Mouse (Mus musculus): ENCODE measurements around the gene Casp7. TPM values are rescaled to one million over a fixed set of nuclear protein-coding genes. Genes with fewer than 3 reads are reported as not detected.

Gene Casp7
- total RNA-seq, 2 experiments from 2014 or later = 30.9 to 31.0 TPM

Other genes with a start within 250 kb of the Casp7 start
- gene Habp2, start 110.0 kb upstream of the Casp7 start, total RNA-seq (2014; fragmentation: Nextera tagmentation) = not detected in 2 replicates
- not detected in 2 replicates for gene Habp2, start 110.0 kb upstream of the Casp7 start, total RNA-seq (2017)
- 0.13 TPM in 1 of 2 replicates, not detected in the other for gene Nrap, start 7.1 kb upstream of the Casp7 start, total RNA-seq (2014; fragmentation: Nextera tagmentation)
- gene Nrap, start 7.1 kb upstream of the Casp7 start, total RNA-seq (2017) = 0.09 and 0.15 TPM in 2 replicates
- gene Plekhs1, start 64.5 kb downstream of the Casp7 start, total RNA-seq (2014; fragmentation: Nextera tagmentation) = 1.2 TPM in 1 of 2 replicates, not detected in the other
- 0.11 TPM in 1 of 2 replicates, not detected in the other for gene Plekhs1, start 64.5 kb downstream of the Casp7 start, total RNA-seq (2017)
- 27.8 and 52.0 TPM in 2 replicates for gene Dclre1a, start 151.1 kb downstream of the Casp7 start, total RNA-seq (2014; fragmentation: Nextera tagmentation)
- gene Dclre1a, start 151.1 kb downstream of the Casp7 start, total RNA-seq (2017) = 19.5 and 32.9 TPM in 2 replicates
- gene Nhlrc2, start 151.1 kb downstream of the Casp7 start, total RNA-seq (2014; fragmentation: Nextera tagmentation) = 15.5 and 19.5 TPM in 2 replicates
- 18.3 and 20.2 TPM in 2 replicates for gene Nhlrc2, start 151.1 kb downstream of the Casp7 start, total RNA-seq (2017)